Mouse (Mus musculus) megakaryocyte, adult 5-6 weeks (primary cell): ENCODE data around the gene Clnk. TPM values are rescaled to one million over a fixed set of nuclear protein-coding genes. Genes with fewer than 3 reads are reported as not detected.

Experiments used
- ATAC-seq: 2 replicates; pipeline ENCODE4 v1.8.0; 2016; ENCODE audit warnings: mild to moderate bottlenecking, inconsistent platforms; ENCODE audit not compliant: poor library complexity, severe bottlenecking
- total RNA-seq, 2 experiments: library from RNA; stranded (forward) in 1 of 2; stranded (reverse) in 1 of 2; fragments of 153-499, 151-499 nt in 1 of 2; fragments of 221-1000, 200-1000 nt in 1 of 2; gene quantifications; 2 replicates each; pipeline versions ENCODE4 v1.2.3 to v1.2.4; 2015 to 2017

Gene Clnk
- total RNA-seq, 2 experiments from 2014 or later, result 0.29 to 0.38 TPM

DNA sequence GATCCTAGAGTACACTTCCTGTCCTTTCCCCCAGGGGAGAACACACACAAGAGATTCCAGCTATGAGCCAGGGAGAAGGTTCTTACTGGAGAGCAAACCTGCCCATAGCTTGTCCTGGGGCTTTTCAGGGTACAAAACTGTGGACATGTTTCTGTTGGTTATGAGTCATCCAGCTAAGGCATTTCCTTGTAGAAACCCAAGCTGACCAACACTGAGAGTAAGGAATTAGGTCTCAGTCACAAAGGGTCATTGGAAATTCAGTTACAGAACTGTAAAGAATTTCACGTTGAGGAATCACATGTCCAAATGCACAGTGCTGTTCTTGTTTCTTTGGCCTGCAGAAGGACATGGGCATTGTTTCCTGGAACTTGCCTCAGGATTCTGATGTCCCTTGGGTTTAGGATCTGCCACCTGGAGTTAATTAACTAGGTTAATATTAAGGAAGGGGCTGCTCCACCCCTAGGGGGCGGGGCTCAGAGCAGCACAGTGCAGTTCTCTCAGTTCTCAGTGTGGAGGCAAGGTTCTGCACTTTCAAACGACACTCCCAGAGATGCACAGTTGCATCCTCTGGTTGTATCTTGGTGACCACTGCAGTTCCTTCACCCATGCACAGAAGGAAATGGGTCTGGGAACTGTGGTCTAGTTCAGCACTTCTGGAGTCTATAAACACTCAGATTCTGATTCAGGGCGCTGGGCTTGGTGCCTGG lies 18.4 kb downstream of the Clnk start:
- no peak for ATAC-seq

DNA sequence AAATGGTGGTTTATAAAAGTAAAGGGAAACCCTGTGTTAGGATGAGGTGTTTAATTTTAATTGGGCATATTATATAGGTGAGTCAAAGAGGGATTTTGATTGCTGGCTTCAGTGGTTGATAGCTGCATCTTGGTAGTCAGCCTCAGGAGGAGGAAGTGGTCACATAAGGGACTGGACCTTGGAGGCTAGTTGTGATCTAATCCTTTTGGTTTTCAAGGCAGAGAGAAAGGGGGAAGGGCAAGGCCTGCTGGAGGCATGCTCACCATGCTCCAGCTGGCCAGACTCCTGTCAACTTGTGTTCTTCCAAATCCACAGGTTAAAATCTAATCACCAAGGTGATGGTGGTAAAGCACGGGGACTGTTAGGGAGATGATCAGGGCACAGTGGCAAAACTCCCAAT lies 19.0 kb downstream of the Clnk start:
- no peak for ATAC-seq

- no peak for ATAC-seq
Observed at GRCm38 (mm10) chr5:38850171-38850570, 26.4 kb downstream of the Clnk start.

DNA sequence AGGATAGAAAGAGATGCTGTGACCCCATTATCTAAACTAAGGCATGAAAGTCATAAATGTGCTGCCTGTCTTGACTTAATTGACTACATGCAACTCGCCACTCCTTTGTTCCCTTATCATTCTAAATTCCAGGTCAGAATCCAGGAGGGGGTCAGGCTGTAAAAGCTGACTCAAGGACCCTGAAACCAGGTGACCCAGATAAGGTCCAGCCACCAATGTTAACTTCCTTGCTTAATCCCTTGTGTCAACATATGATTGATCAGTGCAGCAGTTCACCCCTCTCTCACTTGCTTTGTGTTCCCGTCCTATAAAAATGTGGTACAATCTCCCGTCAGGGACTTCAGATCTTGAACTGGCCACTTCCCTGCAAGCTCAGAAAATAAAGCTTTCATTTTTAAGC lies 31.1 kb downstream of the Clnk start:
- ATAC-seq, result no peak

DNA sequence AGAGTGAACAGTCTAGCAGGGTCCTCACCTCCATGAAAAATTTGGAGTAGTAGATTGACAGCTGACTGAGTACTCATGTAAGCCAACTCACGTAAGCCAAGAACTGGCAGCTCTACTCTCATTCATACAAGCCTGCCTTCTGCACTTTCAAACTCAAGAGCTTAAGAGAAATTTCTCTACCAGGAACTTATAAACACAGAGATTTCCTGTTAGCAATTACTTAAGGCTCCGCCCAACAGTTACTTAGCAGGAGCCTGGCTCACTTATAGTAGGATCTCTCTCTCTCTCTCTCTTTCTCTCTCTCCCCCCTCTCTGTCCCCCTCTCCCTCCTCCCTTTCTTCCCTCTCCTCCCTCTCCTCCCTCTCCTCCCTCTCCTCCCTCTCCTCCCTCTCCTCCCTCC lies 32.3 kb downstream of the Clnk start:
- no peak for ATAC-seq

DNA sequence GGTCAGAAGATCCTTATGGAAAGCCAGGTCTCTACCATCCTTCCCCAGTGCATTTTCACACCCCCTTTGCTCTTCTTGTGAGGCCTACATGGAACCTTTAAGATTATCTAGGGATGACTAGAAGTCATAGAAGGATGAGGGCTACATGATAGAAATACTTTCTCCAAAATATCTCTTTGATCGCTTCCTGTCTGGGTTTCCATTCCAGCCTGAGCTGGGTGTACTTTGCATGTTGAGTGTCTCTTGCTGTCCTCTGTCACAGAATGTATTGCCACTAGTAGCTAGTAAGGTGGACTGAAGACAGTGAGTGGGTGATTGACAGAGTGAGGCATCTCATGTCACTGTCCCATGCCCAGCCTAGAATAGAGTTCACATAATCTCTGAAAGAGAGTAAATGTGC lies 36.6 kb downstream of the Clnk start:
- no peak for ATAC-seq

DNA sequence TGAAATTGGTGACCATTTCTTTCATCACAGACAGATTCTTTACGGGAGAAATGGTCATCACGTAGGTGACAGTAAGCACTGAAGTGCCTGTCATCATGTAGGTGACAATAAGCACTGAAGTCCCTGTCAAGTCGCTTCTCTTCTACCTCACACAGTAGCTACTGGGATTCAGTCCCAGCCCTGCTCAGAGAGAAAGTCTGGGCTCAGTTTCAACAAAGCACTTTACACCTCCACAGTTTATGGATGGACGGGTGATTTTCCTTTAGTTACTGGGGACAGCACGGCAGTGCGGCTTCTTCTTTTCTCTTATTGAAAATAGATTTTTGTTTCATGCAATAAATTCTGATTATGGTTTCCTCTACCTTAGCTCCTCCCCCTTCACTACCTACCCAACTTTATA lies 49.3 kb downstream of the Clnk start:
- ATAC-seq, result no peak

DNA sequence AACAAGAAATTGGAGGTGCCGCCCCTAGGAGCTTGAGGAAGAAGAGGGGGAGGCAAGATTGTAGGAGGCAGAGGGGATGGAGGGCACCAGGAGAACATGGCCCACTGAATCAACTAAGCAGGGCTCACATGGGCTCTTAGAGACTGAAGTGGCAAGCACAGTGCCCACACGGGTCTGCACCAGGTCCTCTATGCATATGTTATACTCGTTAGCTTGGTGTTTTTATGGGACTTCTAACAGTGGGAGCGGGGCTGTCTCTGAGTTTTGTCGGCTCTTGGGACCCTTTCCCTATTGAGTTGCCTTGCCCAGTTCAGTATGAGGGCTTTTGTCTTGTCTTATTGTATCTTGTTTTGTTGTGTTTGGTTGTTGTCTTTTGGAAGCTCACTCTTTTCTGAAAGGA lies 50.0 kb downstream of the Clnk start:
- no peak for ATAC-seq

DNA sequence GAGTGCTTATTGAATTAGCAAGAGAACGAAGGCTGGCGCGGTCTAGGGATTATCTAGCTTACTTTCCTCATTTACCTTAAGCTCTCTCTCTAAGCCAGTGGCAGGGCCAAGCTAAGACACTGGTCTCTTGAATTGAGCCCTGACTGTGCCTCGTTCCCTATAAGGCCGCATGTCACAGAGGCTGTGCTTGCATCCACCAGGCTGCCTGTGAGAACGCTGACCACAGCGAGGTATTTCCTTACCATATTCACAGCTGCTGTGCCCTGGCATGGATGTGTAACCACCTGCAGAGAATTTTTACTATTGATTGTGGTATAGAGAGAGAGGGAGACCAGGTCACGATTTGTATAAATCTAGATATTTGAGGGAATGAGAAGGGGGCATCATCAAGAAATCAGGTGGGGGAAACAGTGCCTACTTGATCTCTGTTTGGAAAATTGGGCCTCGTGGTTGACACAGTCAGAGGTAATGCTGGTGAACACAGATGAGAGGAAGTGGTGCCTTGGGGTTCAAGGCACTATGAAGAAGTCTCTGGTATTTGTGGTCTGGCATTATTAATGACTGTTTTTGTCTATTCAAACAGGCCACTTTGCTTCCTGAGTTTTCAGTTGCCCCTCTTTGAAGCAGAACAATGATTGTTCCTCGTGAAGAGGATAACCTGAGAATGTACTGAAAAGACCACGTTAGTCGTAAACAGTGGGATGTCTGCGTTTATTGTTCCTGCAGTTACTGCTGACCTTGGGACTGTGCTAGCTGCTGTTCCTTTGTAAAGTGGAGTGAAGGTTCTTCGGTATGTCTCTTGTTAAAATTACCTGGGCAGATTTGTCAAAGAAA lies 52.3 kb downstream of the Clnk start:
- peak; percentile 38; the same call in 1 of the 2 replicates for ATAC-seq

- ATAC-seq, result no peak
Observed at GRCm38 (mm10) chr5:38813391-38814109, 63.1 kb downstream of the Clnk start.

DNA sequence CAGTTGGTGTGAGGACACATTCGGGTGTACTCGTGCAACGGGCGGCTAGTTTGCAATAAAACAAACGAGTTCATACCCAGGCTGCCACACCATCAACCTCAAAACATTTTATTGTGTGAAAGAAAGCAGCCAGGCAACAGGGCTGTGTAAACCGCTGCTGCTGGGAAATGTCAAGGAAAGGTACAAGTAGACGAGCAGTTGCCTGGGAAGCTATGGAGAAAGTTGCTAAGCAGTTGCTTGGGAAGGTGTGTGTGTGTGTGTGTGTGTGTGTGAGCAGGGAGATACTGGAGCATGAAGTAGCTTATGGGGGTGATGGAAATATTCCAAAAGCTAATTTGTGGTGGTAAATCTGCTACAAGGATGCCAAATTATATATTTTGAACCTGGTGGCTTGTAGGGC lies 63.7 kb downstream of the Clnk start:
- ATAC-seq, result no peak

- ATAC-seq, result no peak
Observed at GRCm38 (mm10) chr5:38812386-38812785, 64.2 kb downstream of the Clnk start.

- no peak for ATAC-seq
Observed at GRCm38 (mm10) chr5:38798910-38799309, 77.7 kb downstream of the Clnk start.

GRCm38 (mm10) chr5:38795139-38795538 lies 81.5 kb downstream of the Clnk start:
- no peak for ATAC-seq

DNA sequence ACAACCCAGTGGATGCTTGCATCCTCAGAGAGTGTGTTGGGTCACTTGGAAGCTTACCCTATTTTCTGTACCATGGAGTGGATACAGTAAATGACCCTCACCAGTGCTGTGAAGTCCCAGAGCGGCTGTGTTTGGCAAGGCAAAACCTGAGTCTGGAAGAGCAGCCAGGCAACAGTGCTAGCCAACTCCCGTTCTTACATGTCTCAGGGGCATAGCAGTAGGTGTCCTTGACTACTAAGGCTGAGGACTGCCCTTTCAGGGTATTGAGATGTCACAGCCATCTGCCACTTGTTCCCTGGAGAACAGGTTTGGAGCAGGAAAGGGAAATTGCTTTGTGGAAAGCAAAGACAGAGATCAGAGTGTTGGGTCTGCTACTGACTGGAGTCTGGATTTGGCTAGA lies 85.5 kb downstream of the Clnk start:
- no peak for ATAC-seq

- ATAC-seq, result no peak
Observed at GRCm38 (mm10) chr5:38788820-38789219, 87.8 kb downstream of the Clnk start.

DNA sequence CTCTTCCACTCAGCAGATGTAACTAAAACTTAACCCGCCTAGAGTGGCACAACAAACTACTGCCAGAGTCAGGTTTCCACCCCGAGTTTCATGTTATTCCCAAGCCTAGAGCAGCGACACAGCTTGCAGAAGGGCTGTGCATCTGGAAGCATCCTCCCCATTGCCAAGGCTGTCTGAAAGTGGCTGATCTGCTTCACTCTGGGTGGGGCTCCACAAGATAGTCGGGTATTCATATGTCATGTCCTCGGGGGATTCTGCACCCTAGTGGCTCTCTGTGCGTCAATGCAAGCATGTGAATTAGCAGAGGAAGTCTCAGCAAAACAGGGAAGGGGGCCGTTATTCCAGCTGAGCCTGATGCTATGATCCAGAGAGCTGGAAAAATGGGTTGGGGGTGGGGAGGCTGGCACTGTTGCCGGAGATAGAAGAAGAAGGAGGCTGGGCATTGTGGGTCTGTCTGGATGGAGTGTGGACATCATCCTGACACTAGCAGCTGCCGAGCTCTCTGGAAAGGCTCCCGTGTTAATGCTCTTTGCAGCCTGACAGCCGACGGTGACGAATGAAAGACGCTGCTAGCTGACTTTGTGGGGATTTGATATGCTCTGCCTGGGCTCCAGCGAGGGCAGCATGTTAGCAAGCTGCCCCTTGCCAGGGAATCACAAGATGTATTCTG lies 88.6 kb downstream of the Clnk start:
- no peak for ATAC-seq

DNA sequence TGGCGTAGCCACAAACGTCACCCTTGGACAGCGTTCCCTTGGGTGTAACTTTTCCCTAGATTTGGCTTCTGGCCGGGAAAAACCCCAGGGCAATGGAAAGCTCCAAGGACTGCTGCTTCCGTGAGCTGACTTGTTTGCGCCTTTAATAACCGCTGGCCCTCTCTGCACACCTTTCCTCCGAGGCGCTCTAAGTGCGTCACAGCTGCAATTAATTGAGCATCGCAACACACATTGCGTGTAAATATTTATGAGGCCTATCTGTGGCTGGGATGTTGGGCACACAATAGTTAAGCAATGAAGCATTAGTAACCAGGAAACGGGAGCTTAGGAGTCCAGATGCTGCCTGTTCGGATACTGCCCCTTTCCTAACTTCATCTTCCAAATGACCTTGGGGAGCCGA lies 90.5 kb downstream of the Clnk start:
- no peak for ATAC-seq

- ATAC-seq, result no peak
Observed at GRCm38 (mm10) chr5:38785686-38786085, 90.9 kb downstream of the Clnk start.

DNA sequence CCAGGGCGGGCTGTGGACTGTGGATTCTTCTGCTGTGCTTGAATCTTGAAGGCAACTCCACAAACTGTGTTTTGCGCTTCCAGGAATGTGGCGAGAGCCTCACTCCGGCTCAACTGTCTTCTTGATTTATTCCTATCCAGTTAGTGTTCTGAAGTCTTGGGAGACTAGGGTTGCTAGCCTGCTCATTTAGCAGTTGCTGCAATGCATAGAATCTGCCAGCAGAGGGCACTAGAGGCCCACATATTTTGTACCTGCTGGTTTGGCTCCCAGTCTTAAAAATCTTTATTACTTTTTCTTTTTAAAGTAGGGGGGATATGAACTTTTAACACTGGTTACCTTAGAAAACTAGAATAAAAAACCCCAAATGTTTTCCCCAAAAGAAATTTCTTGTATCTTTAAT lies 94.8 kb downstream of the Clnk start:
- peak; percentile 70; the same call in 1 of the 2 replicates for ATAC-seq

- no peak for ATAC-seq
Observed at GRCm38 (mm10) chr5:38780631-38781030, 96.0 kb downstream of the Clnk start.
